ENCODE assay signal across 14 mouse cellular contexts in genomic region chr12:32307280-32308006, GRCm38 (mm10).
A peak's percentile ranks its signal among the peaks of the same experiment; 100 is the strongest.
DNase-seq lines count a peak whose midpoint lies in the region; TF ChIP-seq lines count a peak whose summit lies in the region.
"Had no signal": no experiment of that assay in that cellular context is flagged by ENCODE, and none has a peak within 500 bp of the region (broad histone marks: within the 10 kb centered on the region; RNA-seq: fewer than 3 reads in every experiment).

No protein-coding gene starts in this region.

- no peaks in the 10 kb centered on the region for H3K27me3 ChIP-seq in MEL (ENCODE audit: control insufficient read depth in 1 of 2, insufficient read depth in 2 of 2, low read length in 2 of 2)
- H3K27me3 ChIP-seq in small intestine, adult 2 months (ENCODE audit: control insufficient read depth, insufficient read depth, low read length) = no peaks in the 10 kb centered on the region
- H3K27me3 ChIP-seq: forebrain, embryonic 12.5 days; hindbrain, embryonic 13.5 days had no signal

- H3K4me3 ChIP-seq in MEL (ENCODE audit: control insufficient read depth in 1 of 2, insufficient read depth in 1 of 2, low read depth in 2 of 2, low read length in 2 of 2) = no peak overlapping the region
- H3K4me3 ChIP-seq in bone marrow macrophage, adult 2 months (ENCODE audit: insufficient read depth, low read length) = no peak overlapping the region
- no peak overlapping the region for H3K4me3 ChIP-seq in small intestine, adult 2 months (ENCODE audit: low read depth, low read length)
- H3K4me3 ChIP-seq in left cerebral cortex, adult 2 months = no peak overlapping the region
- H3K4me3 ChIP-seq: forebrain, embryonic 12.5 days; hindbrain, embryonic 13.5 days had no signal

- no peak overlapping the region for H3K9ac ChIP-seq in MEL (ENCODE audit: control insufficient read depth, low read depth, low read length, poor library complexity, severe bottlenecking)
- H3K9ac ChIP-seq: forebrain, embryonic 12.5 days; hindbrain, embryonic 13.5 days had no signal

- peak; percentile 72 to 76; a peak in 3 of 4 replicates for TF ChIP-seq EP300 in MEL (IDR thresholded peaks at IDR 0.05; ENCODE audit: low read depth in 1 of 2, low read length in 2 of 2)

- H3K36me3 ChIP-seq in MEL (ENCODE audit: control insufficient read depth in 1 of 2, insufficient read depth in 2 of 2, low read length in 2 of 2) = peaks cover 0 to 11% of the 10 kb centered on the region in 2 experiments; a peak in 2 of 4 replicates
- H3K36me3 ChIP-seq in small intestine, adult 2 months (ENCODE audit: control insufficient read depth, insufficient read depth, low read length) = no peaks in the 10 kb centered on the region
- H3K36me3 ChIP-seq: forebrain, embryonic 12.5 days; hindbrain, embryonic 13.5 days had no signal

- H3K4me1 ChIP-seq in MEL (ENCODE audit: control insufficient read depth in 1 of 2, insufficient read depth in 2 of 2, low read length in 2 of 2) = peaks cover 0 to 13% of the 10 kb centered on the region in 2 experiments; a peak in 3 of 4 replicates
- peaks cover 45% of the 10 kb centered on the region for H3K4me1 ChIP-seq in bone marrow macrophage, adult 2 months (ENCODE audit: control insufficient read depth, insufficient read depth, low read length)
- peaks cover 14% of the 10 kb centered on the region; the same call in 1 of the 2 replicates for H3K4me1 ChIP-seq in small intestine, adult 2 months (ENCODE audit: control insufficient read depth, insufficient read depth, insufficient read length, low read length)
- H3K4me1 ChIP-seq: forebrain, embryonic 12.5 days; hindbrain, embryonic 13.5 days had no signal

- DNase-seq in MEL (ENCODE audit: low read depth, low spot score) (peak; percentile 68), liver (peak; percentile 84)
- no peak for DNase-seq in left cerebral cortex, adult 2 months (ENCODE audit: extremely low spot score in 1 of 2, low spot score in 2 of 2)
- no peak for DNase-seq in neural tube, embryonic 10.5 days (ENCODE audit: extremely low spot score, low spot score)
- DNase-seq in left cerebral cortex, adult 18-20 months (ENCODE audit: low spot score in 2 of 2) = no peak
- DNase-seq: adrenal gland, postnatal 36 days; cerebellum, postnatal 36 days; kidney, postnatal 10 days; left cerebral cortex, postnatal 4 days; thymus, postnatal 14 days had no signal

- intact Hi-C loops in left cerebral cortex, adult 2 months (cut with DNase I) = no loop called here

- TF ChIP-seq CTCF in MEL (IDR thresholded peaks at IDR 0.05 in 2 of 3, conservative IDR thresholded peaks at IDR 0.05 in 1 of 3; ENCODE audit: control insufficient read depth in 1 of 3, insufficient read depth in 1 of 3, low read depth in 2 of 3, low read length in 3 of 3, poor library complexity in 1 of 3, severe bottlenecking in 1 of 3) = no peak
- TF ChIP-seq CTCF in bone marrow macrophage, adult 2 months (IDR thresholded peaks at IDR 0.05; ENCODE audit: low read depth, low read length) = no peak
- no peak for TF ChIP-seq CTCF in small intestine, adult 2 months (IDR thresholded peaks at IDR 0.05; ENCODE audit: extremely low read depth, insufficient read length, insufficient replicate concordance, low read depth, low read length)
- TF ChIP-seq CTCF in left cerebral cortex, adult 2 months (IDR thresholded peaks at IDR 0.05) = no peak

- no peak for TF ChIP-seq RAD21 in MEL (IDR thresholded peaks at IDR 0.05; ENCODE audit: low read depth, low read length)

- no peaks in the 10 kb centered on the region for H3K79me2 ChIP-seq in MEL (ENCODE audit: control insufficient read depth, insufficient read depth, low read length, poor library complexity)

- TF ChIP-seq POLR2A in MEL (IDR thresholded peaks at IDR 0.05; ENCODE audit: control insufficient read depth in 1 of 2, insufficient read depth in 1 of 2, low read depth in 1 of 2, low read length in 2 of 2, poor library complexity in 1 of 2) = no peak
- TF ChIP-seq POLR2A in bone marrow macrophage, adult 2 months (IDR thresholded peaks at IDR 0.05; ENCODE audit: borderline replicate concordance, low read depth, low read length) = no peak
- TF ChIP-seq POLR2A in small intestine, adult 2 months (IDR thresholded peaks at IDR 0.05; ENCODE audit: low read depth, low read length) = no peak

- WGBS in small intestine, adult 2 months = 25% methylated on average over 9 of the region's 9 CpGs

- peak overlapping the region; percentile 9; the same call in 1 of the 2 replicates for H3K27ac ChIP-seq in MEL (ENCODE audit: control insufficient read depth, low read depth, low read length)
- H3K27ac ChIP-seq in bone marrow macrophage, adult 2 months (ENCODE audit: insufficient read depth, low read depth, low read length) = peak overlapping the region; percentile 97
- peak overlapping the region; percentile 89 for H3K27ac ChIP-seq in small intestine, adult 2 months (ENCODE audit: insufficient read depth, low read depth, low read length)
- H3K27ac ChIP-seq in left cerebral cortex, adult 2 months = no peak overlapping the region
- H3K27ac ChIP-seq: forebrain, embryonic 12.5 days; hindbrain, embryonic 13.5 days had no signal

- H3K9me3 ChIP-seq in MEL (replicated peaks; ENCODE audit: insufficient read depth, low read length) = no peaks in the 10 kb centered on the region
- H3K9me3 ChIP-seq: forebrain, embryonic 12.5 days; hindbrain, embryonic 13.5 days had no signal

TF ChIP-seq in MEL, 35 proteins besides CTCF, POLR2A, EP300 and RAD21:
- TF ChIP-seq JUND (IDR thresholded peaks at IDR 0.05; ENCODE audit: low read depth, low read length) = no peak
- 0 out of 2 replicates have a peak, but pooled peaks have one; percentile 30 for TF ChIP-seq RCOR1 (IDR thresholded peaks at IDR 0.05; ENCODE audit: low read depth, low read length)
- TF ChIP-seq GATA1 (IDR thresholded peaks at IDR 0.05; ENCODE audit: low read depth, low read length) = peak; percentile 80
- TF ChIP-seq BHLHE40 (IDR thresholded peaks at IDR 0.05; ENCODE audit: borderline replicate concordance, low read depth, low read length) = 0 out of 2 replicates have a peak, but pooled peaks have one; percentile 13
- no peak for TF ChIP-seq MYC (IDR thresholded peaks at IDR 0.05; ENCODE audit: low read depth, low read length)
- TF ChIP-seq TAL1 (IDR thresholded peaks at IDR 0.05; ENCODE audit: low read length) = peak; percentile 74
- no peak for TF ChIP-seq E2F4 (IDR thresholded peaks at IDR 0.05; ENCODE audit: borderline replicate concordance, low read depth, low read length)
- TF ChIP-seq MEF2A (IDR thresholded peaks at IDR 0.05; ENCODE audit: extremely low read depth, insufficient replicate concordance, low read depth, low read length, poor library complexity, severe bottlenecking) = no peak
- peak; percentile 91 for TF ChIP-seq TCF12 (IDR thresholded peaks at IDR 0.05; ENCODE audit: low read depth, low read length)

Comparison
In these comparisons a context has a peak if more than half of its experiments do, and no peak if none do; other contexts are left out.
1. DNase-seq: peak in MEL (single experiment) and liver (single experiment); none in left cerebral cortex, adult 2 months (0 of 2), neural tube, embryonic 10.5 days (single experiment) and left cerebral cortex, adult 18-20 months (0 of 2).